Mouse (Mus musculus) neutrophil, adult 65 days (primary cell): ENCODE results near the gene Lypla2. TPM values are rescaled to one million over a fixed set of nuclear protein-coding genes. Genes with fewer than 3 reads are reported as not detected.

Source experiments
- total RNA-seq: library from RNA; stranded (reverse); gene quantifications from 2 replicates; pipeline ENCODE4 v1.2.4, GENCODE M21; 2023

Lypla2 gene
- total RNA-seq = 98.8 and 101 TPM in 2 replicates

GRCm38 (mm10) chr4:135972556-135972906 lies at the start of gene Lypla2:
TSS of gene Lypla2 (minus strand) at chr4:135972626.

GRCm38 (mm10) chr4:136021549-136022047 lies 49.2 kb upstream of the Lypla2 start, which contains the start of gene Eloa:
TSS of gene Eloa (minus strand) at chr4:136021763.

GRCm38 (mm10) chr4:135986943-135987710 lies 14.7 kb upstream of the Lypla2 start, which contains the start of gene Pithd1:
TSS of gene Pithd1 (minus strand) at chr4:135987264.

GRCm38 (mm10) chr4:135963457-135964193 lies 8.8 kb downstream of the Lypla2 start, which contains the start of gene Gale:
TSS of gene Gale (plus strand) at chr4:135963727.

GRCm38 (mm10) chr4:135946278-135946658 lies 26.2 kb downstream of the Lypla2 start, which contains the start of gene Hmgcl:
TSS of gene Hmgcl (plus strand) at chr4:135946448.

GRCm38 (mm10) chr4:135920304-135921241 lies 51.9 kb downstream of the Lypla2 start, which contains the start of gene Fuca1:
TSS of gene Fuca1 (plus strand) at chr4:135920735.

Other genes starting within 250 kb of the Lypla2 start
- gene Il22ra1, start 244.5 kb downstream of the Lypla2 start, total RNA-seq = not detected in 2 replicates
- gene Myom3, start 212.9 kb downstream of the Lypla2 start, total RNA-seq = not detected in 2 replicates
- gene Srsf10, start 116.9 kb downstream of the Lypla2 start, total RNA-seq = 68.3 and 87.2 TPM in 2 replicates
- 108 and 115 TPM in 2 replicates for gene Pnrc2, start 98.8 kb downstream of the Lypla2 start, total RNA-seq
- gene Cnr2, start 77.2 kb downstream of the Lypla2 start, total RNA-seq = 42.6 and 49.2 TPM in 2 replicates
- gene Fuca1, start 51.9 kb downstream of the Lypla2 start, total RNA-seq = 94.8 and 113 TPM in 2 replicates
- gene Hmgcl, start 26.2 kb downstream of the Lypla2 start, total RNA-seq = 54.9 and 66.8 TPM in 2 replicates
- 18.3 and 18.8 TPM in 2 replicates for gene Gale, start 8.9 kb downstream of the Lypla2 start, total RNA-seq
- gene Pithd1, start 14.6 kb upstream of the Lypla2 start, total RNA-seq = 23.4 and 26.2 TPM in 2 replicates
- 85.6 and 88.9 TPM in 2 replicates for gene Eloa, start 49.1 kb upstream of the Lypla2 start, total RNA-seq
- 242 and 261 TPM in 2 replicates for gene Rpl11, start 80.8 kb upstream of the Lypla2 start, total RNA-seq
- gene Id3, start 170.9 kb upstream of the Lypla2 start, total RNA-seq = 10.6 and 11.5 TPM in 2 replicates
- gene E2f2, start 199.8 kb upstream of the Lypla2 start, total RNA-seq = 86.8 and 107 TPM in 2 replicates
- gene Asap3, start 233.7 kb upstream of the Lypla2 start, total RNA-seq = 0.16 TPM in 1 of 2 replicates, not detected in the other